Mouse (Mus musculus) CH12.LX (cell line): ENCODE measurements around the gene Epha3. TPM values are rescaled to one million over a fixed set of nuclear protein-coding genes. Genes with fewer than 3 reads are reported as not detected.

Experiments
- DNase-seq: peaks from one replicate; pipeline ENCODE4 v3.0.0-alpha.2; 2013; ENCODE audit errors: extremely low read depth
- H3K27ac ChIP-seq: 2 replicates; pipeline ENCODE4 v1.5.1; 2012; ENCODE audit warnings: low read depth, mild to moderate bottlenecking, control low read depth, moderate library complexity; ENCODE audit not compliant: insufficient read depth
- H3K27me3 ChIP-seq: replicated peaks from 2 replicates; pipeline ENCODE3; 2012; ENCODE audit warnings: inconsistent platforms
- H3K36me3 ChIP-seq, 2 experiments: replicated peaks in 1 of 2; 2 replicates each; pipeline versions ENCODE3 to v1.6.1; 2012; ENCODE audit warnings: inconsistent platforms in 1 of 2, low read length in 1 of 2, mild to moderate bottlenecking in 1 of 2, mixed read lengths in 1 of 2, moderate library complexity in 1 of 2; ENCODE audit not compliant: control insufficient read depth in 1 of 2, insufficient read depth in 1 of 2
- H3K4me1 ChIP-seq, 2 experiments: 2 replicates each; pipeline ENCODE4 v1.6.1; 2012; ENCODE audit warnings: inconsistent platforms in 1 of 2, moderate library complexity in 1 of 2; ENCODE audit not compliant: insufficient read depth in 2 of 2, control insufficient read depth in 1 of 2
- H3K4me2 ChIP-seq: 2 replicates; pipeline ENCODE4 v1.6.1; 2012; ENCODE audit warnings: low read depth, mild to moderate bottlenecking, control low read depth; ENCODE audit not compliant: poor library complexity, insufficient read depth, severe bottlenecking
- H3K4me3 ChIP-seq, 3 experiments: fragments of 150-350 bp in 1 of 3; sonication (generic) in 1 of 3; replicated peaks in 1 of 3; 2 replicates each; pipeline versions ENCODE3 to v1.5.1; 2011 to 2012; ENCODE audit warnings: low read depth in 2 of 3, low read length in 2 of 3, mild to moderate bottlenecking in 2 of 3, moderate library complexity in 2 of 3, control low read depth in 1 of 3, improper control_type of control experiment in 1 of 3, inconsistent platforms in 1 of 3, mixed read lengths in 1 of 3; ENCODE audit not compliant: poor library complexity in 1 of 3
- H3K79me2 ChIP-seq: replicated peaks from 2 replicates; pipeline ENCODE4 v1.6.1; 2012; ENCODE audit warnings: mild to moderate bottlenecking, moderate library complexity; ENCODE audit not compliant: control insufficient read depth, poor library complexity, insufficient read depth, severe bottlenecking; ENCODE audit errors: extremely low read depth
- H3K9ac ChIP-seq: 2 replicates; pipeline ENCODE4 v1.6.1; 2012; ENCODE audit warnings: low read depth, mild to moderate bottlenecking, control low read depth, moderate library complexity; ENCODE audit not compliant: insufficient read depth
- H3K9me3 ChIP-seq: replicated peaks from 2 replicates; pipeline ENCODE3; 2012; ENCODE audit warnings: low read length, inconsistent platforms, mixed read lengths
- BHLHE40 ChIP-seq: IDR thresholded peaks from 2 replicates; pipeline ENCODE4 v1.6.1; 2011; ENCODE audit warnings: mild to moderate bottlenecking, low read depth, low read length, improper control_type of control experiment
- E2F4 ChIP-seq: IDR thresholded peaks from 2 replicates; pipeline ENCODE4 v1.6.1; 2011; ENCODE audit warnings: low read depth, low read length, improper control_type of control experiment; ENCODE audit not compliant: insufficient replicate concordance
- EP300 ChIP-seq: IDR thresholded peaks from 2 replicates; pipeline ENCODE4 v1.6.1; 2011; ENCODE audit warnings: low read length, improper control_type of control experiment
- ETS1 ChIP-seq: conservative IDR thresholded peaks from 2 replicates; pipeline ENCODE4 v1.6.1; 2012; ENCODE audit warnings: low read depth, mild to moderate bottlenecking, inconsistent platforms, low read length, improper control_type of control experiment, moderate library complexity
- GABPA ChIP-seq: IDR thresholded peaks from 2 replicates; pipeline ENCODE4 v1.6.1; 2012; ENCODE audit warnings: low read depth, low read length, improper control_type of control experiment, inconsistent platforms; ENCODE audit not compliant: insufficient replicate concordance
- HCFC1 ChIP-seq: IDR thresholded peaks from 2 replicates; pipeline ENCODE4 v1.6.1; 2012; ENCODE audit warnings: low read depth, mild to moderate bottlenecking, inconsistent platforms, low read length, improper control_type of control experiment
- JUN ChIP-seq: IDR thresholded peaks from 2 replicates; pipeline ENCODE4 v1.6.1; 2011; ENCODE audit warnings: low read depth, mild to moderate bottlenecking, low read length, improper control_type of control experiment, moderate library complexity; ENCODE audit not compliant: insufficient read depth
- JUND ChIP-seq: conservative IDR thresholded peaks from 2 replicates; pipeline ENCODE4 v1.6.1; 2011; ENCODE audit warnings: low read depth, low read length, improper control_type of control experiment
- KAT2A ChIP-seq: IDR thresholded peaks from 2 replicates; pipeline ENCODE4 v1.6.1; 2012; ENCODE audit warnings: low read length, improper control_type of control experiment, inconsistent platforms; ENCODE audit not compliant: insufficient replicate concordance
- MAX ChIP-seq: IDR thresholded peaks from 2 replicates; pipeline ENCODE4 v1.6.1; 2011; ENCODE audit warnings: low read length, improper control_type of control experiment
- MAZ ChIP-seq: IDR thresholded peaks from 2 replicates; pipeline ENCODE4 v1.6.1; 2012; ENCODE audit warnings: low read depth, mild to moderate bottlenecking, inconsistent platforms, low read length, improper control_type of control experiment, moderate library complexity
- NELFE ChIP-seq: IDR thresholded peaks from 2 replicates; pipeline ENCODE4 v1.6.1; 2011; ENCODE audit warnings: low read depth, low read length, improper control_type of control experiment
- NRF1 ChIP-seq: IDR thresholded peaks from 2 replicates; pipeline ENCODE4 v1.6.1; 2014; ENCODE audit warnings: low read depth, mild to moderate bottlenecking, inconsistent platforms, low read length, improper control_type of control experiment, moderate library complexity
- PAX5 ChIP-seq: IDR thresholded peaks from 2 replicates; pipeline ENCODE4 v1.6.1; 2012; ENCODE audit warnings: low read length, inconsistent platforms, mixed read lengths
- POLR2AphosphoS2 ChIP-seq: IDR thresholded peaks from 2 replicates; pipeline ENCODE4 v1.6.1; 2011; ENCODE audit warnings: low read depth, low read length, improper control_type of control experiment
- RAD21 ChIP-seq: IDR thresholded peaks from 2 replicates; pipeline ENCODE4 v1.6.1; 2011; ENCODE audit warnings: low read depth, mild to moderate bottlenecking, low read length, improper control_type of control experiment, moderate library complexity
- RCOR1 ChIP-seq: conservative IDR thresholded peaks from 2 replicates; pipeline ENCODE4 v1.6.1; 2012; ENCODE audit warnings: low read depth, mild to moderate bottlenecking, inconsistent platforms, low read length, improper control_type of control experiment
- UBTF ChIP-seq: IDR thresholded peaks from 2 replicates; pipeline ENCODE4 v1.6.1; 2012; ENCODE audit warnings: low read depth, mild to moderate bottlenecking, inconsistent platforms, low read length, improper control_type of control experiment, moderate library complexity
- USF1 ChIP-seq: IDR thresholded peaks from 2 replicates; pipeline ENCODE4 v1.6.1; 2014; ENCODE audit warnings: low read depth, mild to moderate bottlenecking, inconsistent platforms, low read length, improper control_type of control experiment
- USF2 ChIP-seq: conservative IDR thresholded peaks from 2 replicates; pipeline ENCODE4 v1.6.1; 2011; ENCODE audit warnings: low read depth, low read length, improper control_type of control experiment
- ZC3H11A ChIP-seq: IDR thresholded peaks from 2 replicates; pipeline ENCODE4 v1.6.1; 2012; ENCODE audit warnings: low read depth, mild to moderate bottlenecking, inconsistent platforms, low read length, improper control_type of control experiment
- ZKSCAN1 ChIP-seq: IDR thresholded peaks from 2 replicates; pipeline ENCODE4 v1.6.1; 2012; ENCODE audit warnings: low read depth, inconsistent platforms, low read length, improper control_type of control experiment, borderline replicate concordance
- ZMIZ1 ChIP-seq: IDR thresholded peaks from 2 replicates; pipeline ENCODE4 v1.6.1; 2012; ENCODE audit warnings: low read depth, mild to moderate bottlenecking, inconsistent platforms, low read length, improper control_type of control experiment
- dilution Hi-C: fragments of 300-500 bp; cut with MboI; formaldehyde crosslinking; loops from 2 replicates; pipeline ENCODE4 v1.14.3; 2020; ENCODE audit warnings: low sequenced_read_pairs; ENCODE audit not compliant: extremely low pct_unique_long_range_greater_than_20kb, extremely low pct_ligation_motif_present
- in situ Hi-C: fragments of 300-500 bp; cut with MboI; formaldehyde crosslinking; loops from 3 replicates; pipeline ENCODE4 v1.14.3; 2019; ENCODE audit warnings: low sequenced_read_pairs, low pct_ligation_motif_present, low pct_unique_long_range_greater_than_20kb, mixed read lengths
- polyA plus RNA-seq: library from polyadenylated mRNA; unstranded; fragments of >175 nt; gene quantifications from 2 replicates; pipeline ENCODE4 v1.2.1, GENCODE M21; 2012; ENCODE audit warnings: low read depth; ENCODE audit not compliant: insufficient read length
- total RNA-seq, 2 experiments: library from RNA; depleted of rRNA; stranded (reverse); fragments of 300-350 nt in 1 of 2; fragments of >200 nt in 1 of 2; gene quantifications; 2 replicates each; pipeline ENCODE4 v1.2.3; 2012 to 2014

Epha3 gene
- total and polyA plus RNA-seq, 3 experiments, result not detected

DNA sequence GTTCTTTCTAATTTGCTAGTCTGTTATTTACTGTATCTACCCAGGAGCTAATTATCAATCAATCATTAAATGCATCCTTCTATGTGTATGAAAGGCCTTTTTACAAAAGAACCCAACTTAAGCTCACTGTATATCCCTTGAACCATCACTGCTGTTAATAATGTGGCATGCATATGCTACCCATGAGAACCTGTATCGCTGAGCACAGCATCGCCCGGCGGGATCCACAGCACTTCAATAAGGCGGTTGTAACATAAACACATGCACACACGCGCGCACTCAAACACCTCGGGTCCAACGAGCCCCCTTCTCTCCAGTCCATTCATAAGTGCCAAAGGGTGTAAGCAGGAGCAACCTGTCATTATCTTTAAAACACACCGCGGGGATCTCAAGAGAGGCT, 794 bp downstream of the Epha3 start:
- H3K9ac ChIP-seq, result no peak overlapping the region
- dilution Hi-C loops (no loop called here), in situ Hi-C loops (no loop called here)
- peaks cover 58% of the 10 kb centered on the region for H3K9me3 ChIP-seq
- H3K4me3 ChIP-seq, result no peak overlapping the region
- no peak for TF ChIP-seq RAD21
- no peak for TF ChIP-seq ZMIZ1
- TF ChIP-seq RCOR1, result no peak
- no peak for TF ChIP-seq GABPA
- no peak for TF ChIP-seq NRF1
- TF ChIP-seq PAX5, result no peak
- no peak for TF ChIP-seq UBTF
- TF ChIP-seq POLR2AphosphoS2, result no peak
- TF ChIP-seq ZKSCAN1, result no peak
- TF ChIP-seq E2F4, result no peak
- TF ChIP-seq ZC3H11A, result no peak
- no peak for TF ChIP-seq JUN
- no peak for TF ChIP-seq MAX
- no peaks in the 10 kb centered on the region for H3K79me2 ChIP-seq
- no peak for DNase-seq
- no peaks in the 10 kb centered on the region for H3K36me3 ChIP-seq
- no peaks in the 10 kb centered on the region for H3K27me3 ChIP-seq
- no peak overlapping the region for H3K27ac ChIP-seq
- H3K4me2 ChIP-seq, result no peak overlapping the region
- no peaks in the 10 kb centered on the region for H3K4me1 ChIP-seq

DNA sequence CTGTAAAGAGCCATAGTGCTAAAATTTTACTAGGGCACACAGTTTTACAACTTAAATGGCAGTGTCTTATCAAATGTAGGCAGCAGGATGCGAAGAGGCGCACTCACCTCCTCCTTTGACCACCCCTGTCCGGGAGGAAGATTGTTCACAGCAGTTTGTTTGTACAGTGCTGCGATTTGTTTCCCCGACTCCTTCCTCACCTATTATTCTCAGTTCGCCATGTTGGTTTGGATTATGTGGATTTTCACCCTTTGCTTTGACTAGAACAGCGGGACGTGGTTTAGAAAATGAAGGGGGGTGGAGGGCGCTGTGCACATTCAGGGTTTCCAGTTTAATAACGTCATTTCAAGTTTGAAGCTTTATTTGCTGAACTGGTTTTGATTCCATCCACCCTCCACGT, 6.4 kb downstream of the Epha3 start:
- Histone ChIP-seq H3K79me2 (no peaks in the 10 kb centered on the region), H3K27me3 (no peaks in the 10 kb centered on the region), H3K9me3 (peaks cover 41% of the 10 kb centered on the region), H3K4me1 (no peaks in the 10 kb centered on the region), H3K9ac (no peak overlapping the region), H3K27ac (no peak overlapping the region), H3K4me2 (no peak overlapping the region)
- dilution Hi-C loops (no loop called here), in situ Hi-C loops (no loop called here)
- DNase-seq, result no peak
- TF ChIP-seq MAZ (no peak), UBTF (no peak), USF2 (no peak), BHLHE40 (no peak), KAT2A (no peak), EP300 (no peak), ETS1 (no peak), NELFE (no peak), USF1 (no peak), JUND (no peak), HCFC1 (no peak), E2F4 (no peak), ZKSCAN1 (no peak)
- TF ChIP-seq, all 38 proteins: peak for 0
- Histone ChIP-seq H3K4me3 (no peak overlapping the region), H3K36me3 (no peaks in the 10 kb centered on the region)
